Mouse (Mus musculus) neural tube, embryonic 13.5 days (tissue): ENCODE results near the gene Rcan3. TPM values are rescaled to one million over a fixed set of nuclear protein-coding genes. Genes with fewer than 3 reads are reported as not detected.
A peak's percentile ranks its signal among the peaks of the same experiment; 100 is the strongest.

Source experiments
- ATAC-seq: fragments of 200-750 bp; cut with Nextera tagmentation; 2 replicates; pipeline ENCODE4 v1.8.0; 2017; ENCODE audit warnings: low read depth, mild to moderate bottlenecking, moderate TSS enrichment, moderate library complexity
- H3K27ac ChIP-seq: fragments of 300-500 bp; sonication (generic); replicated peaks from 2 replicates; pipeline ENCODE4 v1.5.1; 2015; ENCODE audit warnings: moderate library complexity, mild to moderate bottlenecking, inconsistent platforms
- H3K27me3 ChIP-seq: fragments of 300-500 bp; sonication (generic); 2 replicates; pipeline ENCODE4 v1.6.1; 2015; ENCODE audit warnings: mild to moderate bottlenecking, inconsistent platforms
- H3K36me3 ChIP-seq: fragments of 300-500 bp; sonication (generic); 2 replicates; pipeline ENCODE4 v1.6.1; 2015; ENCODE audit warnings: mild to moderate bottlenecking, inconsistent platforms
- H3K4me1 ChIP-seq: fragments of 300-500 bp; sonication (generic); replicated peaks from 2 replicates; pipeline ENCODE4 v1.6.1; 2015; ENCODE audit warnings: inconsistent platforms
- H3K4me2 ChIP-seq: fragments of 300-500 bp; sonication (generic); 2 replicates; pipeline ENCODE4 v1.6.1; 2015; ENCODE audit warnings: inconsistent platforms, mild to moderate bottlenecking, moderate library complexity
- H3K4me3 ChIP-seq: fragments of 300-500 bp; sonication (generic); 2 replicates; pipeline ENCODE4 v1.5.1; 2015; ENCODE audit warnings: mild to moderate bottlenecking, inconsistent platforms
- H3K9ac ChIP-seq: fragments of 300-500 bp; sonication (generic); 2 replicates; pipeline ENCODE4 v1.6.1; 2015; ENCODE audit warnings: moderate library complexity, mild to moderate bottlenecking, inconsistent platforms
- H3K9me3 ChIP-seq: fragments of 300-500 bp; sonication (generic); 2 replicates; pipeline ENCODE4 v1.6.1; 2016; ENCODE audit warnings: inconsistent platforms
- WGBS: fragments of 180-500 bp; shearing (Covaris S2); methylation state at CpG from one replicate; pipeline ENCODE4 v1.1.7; 2015; 5-methylcytosine and 5-hydroxymethylcytosine counted together
- polyA plus RNA-seq: library from polyadenylated mRNA; unstranded; fragments of >200 nt; fragmentation: Nextera tagmentation; extraction: Ambion mirVana; gene quantifications from 2 replicates; pipeline ENCODE4 v1.2.1, GENCODE M21; 2015

Rcan3 gene
- polyA plus RNA-seq, 1 experiment from 2014 or later, result 29.2 TPM

GRCm38 (mm10) chr4:135434395-135434789 is 739 bp upstream of the Rcan3 start:
- WGBS, result 21% methylated on average over 11 of the region's 11 CpGs
- peak overlapping the region; percentile 78 for H3K27ac ChIP-seq

DNA sequence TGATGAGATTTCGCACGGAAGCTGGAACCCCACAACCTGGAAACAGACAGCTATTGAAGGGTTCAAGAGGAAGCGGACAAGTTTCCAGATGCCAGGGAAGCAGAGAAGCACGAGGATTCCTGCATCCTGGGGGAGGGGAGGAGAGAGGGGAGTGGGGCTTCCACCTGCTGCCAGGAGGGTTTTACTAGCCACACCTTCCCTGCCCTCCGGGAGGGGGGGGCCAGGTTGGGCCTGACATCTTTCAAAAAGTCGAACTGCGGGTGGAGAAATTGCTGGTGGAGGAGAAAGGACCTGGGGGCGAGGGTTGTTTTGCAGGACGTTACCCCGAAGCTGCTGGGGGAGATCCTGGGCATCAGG is 589 bp downstream of the Rcan3 start:
- Histone ChIP-seq H3K27ac (peak overlapping the region; percentile 62; the same call in 1 of the 2 replicates), H3K4me3 (peak overlapping the region; percentile 76), H3K9ac (peak overlapping the region; percentile 92), H3K36me3 (no peaks in the 10 kb centered on the region), H3K9me3 (no peaks in the 10 kb centered on the region), H3K4me2 (peak overlapping the region; percentile 77), H3K4me1 (peaks cover 21% of the 10 kb centered on the region), H3K27me3 (no peaks in the 10 kb centered on the region; the same call in 1 of the 2 replicates)
- WGBS, result 6% methylated on average over 10 of the region's 10 CpGs
- peak; percentile 25; the same call in 1 of the 2 replicates for ATAC-seq

More at GRCm38 (mm10) chr4:135434395-135434789, 739 bp upstream of the Rcan3 start:
- no peaks in the 10 kb centered on the region; the same call in 1 of the 2 replicates for H3K27me3 ChIP-seq
- peak overlapping the region; percentile 92 for H3K9ac ChIP-seq
- H3K9me3 ChIP-seq, result no peaks in the 10 kb centered on the region
- ATAC-seq, result peak; percentile 15
- H3K4me1 ChIP-seq, result peaks cover 24% of the 10 kb centered on the region
- peak overlapping the region; percentile 76 for H3K4me3 ChIP-seq
- peak overlapping the region; percentile 77 for H3K4me2 ChIP-seq
- no peaks in the 10 kb centered on the region for H3K36me3 ChIP-seq

DNA sequence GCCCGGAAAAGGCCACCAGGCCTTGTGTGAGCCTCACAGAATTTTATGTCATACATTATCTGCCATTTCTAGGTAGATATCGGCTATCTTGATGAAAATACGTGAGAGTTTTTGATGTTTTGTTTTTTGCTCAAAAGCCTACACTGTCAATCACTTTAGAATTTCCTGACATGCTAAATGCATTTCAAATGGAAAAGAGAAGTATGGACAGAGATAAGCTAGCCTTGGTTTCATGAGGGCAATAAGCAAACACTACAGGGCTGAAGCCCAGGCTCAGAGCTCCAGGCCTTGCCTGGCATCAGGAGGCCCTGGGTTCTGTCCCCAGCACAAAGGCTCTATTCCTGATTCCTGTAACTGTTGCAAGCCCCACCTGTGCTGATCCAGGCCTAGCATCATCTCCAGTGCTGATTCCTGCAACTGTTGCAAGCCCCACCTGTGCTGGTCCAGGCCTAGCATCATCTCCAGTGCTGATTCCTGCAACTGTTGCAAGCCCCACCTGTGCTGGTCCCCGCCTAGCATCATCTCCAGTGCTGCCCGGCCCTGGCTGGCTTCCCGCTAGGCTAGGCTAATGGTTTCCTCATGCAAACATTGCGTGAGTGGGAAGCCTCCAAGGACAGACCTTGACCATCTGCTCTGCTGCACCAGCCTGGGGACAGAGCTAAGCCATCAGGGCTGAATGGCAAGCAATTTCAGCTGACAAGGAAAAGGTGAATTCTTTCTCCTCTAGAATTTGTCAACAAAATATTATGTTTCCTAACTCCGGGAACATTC is 3.5 kb downstream of the Rcan3 start:
- Histone ChIP-seq H3K27me3 (no peaks in the 10 kb centered on the region; the same call in 1 of the 2 replicates), H3K9me3 (no peaks in the 10 kb centered on the region), H3K9ac (no peak overlapping the region), H3K4me3 (no peak overlapping the region), H3K4me1 (peaks cover 21% of the 10 kb centered on the region), H3K4me2 (no peak overlapping the region), H3K36me3 (no peaks in the 10 kb centered on the region), H3K27ac (no peak overlapping the region)
- no peak for ATAC-seq
- WGBS, result 86% methylated on average over 8 of the region's 8 CpGs

- no peak overlapping the region for H3K27ac ChIP-seq
- no peak overlapping the region for H3K4me3 ChIP-seq
- no peaks in the 10 kb centered on the region; the same call in 1 of the 2 replicates for H3K27me3 ChIP-seq
- 92% methylated on average over 4 of the region's 4 CpGs for WGBS
- no peak for ATAC-seq
- peaks cover 15% of the 10 kb centered on the region for H3K4me1 ChIP-seq
- H3K36me3 ChIP-seq, result no peaks in the 10 kb centered on the region
- no peak overlapping the region for H3K4me2 ChIP-seq
- no peaks in the 10 kb centered on the region for H3K9me3 ChIP-seq
- no peak overlapping the region for H3K9ac ChIP-seq
Measured at GRCm38 (mm10) chr4:135429383-135429782, 4.3 kb downstream of the Rcan3 start.

- no peak for ATAC-seq
- WGBS, result 94% methylated on average over 7 of the region's 7 CpGs
- no peaks in the 10 kb centered on the region for H3K27me3 ChIP-seq
- no peak overlapping the region for H3K27ac ChIP-seq
- H3K4me2 ChIP-seq, result no peak overlapping the region
- H3K4me1 ChIP-seq, result no peaks in the 10 kb centered on the region
- peaks cover 25% of the 10 kb centered on the region for H3K36me3 ChIP-seq
- H3K9ac ChIP-seq, result no peak overlapping the region
- H3K4me3 ChIP-seq, result no peak overlapping the region
- H3K9me3 ChIP-seq, result no peaks in the 10 kb centered on the region
Measured at GRCm38 (mm10) chr4:135426587-135426986, 7.1 kb downstream of the Rcan3 start.

- no peak for ATAC-seq
- 88% methylated on average over 9 of the region's 9 CpGs for WGBS
- Histone ChIP-seq H3K4me2 (no peak overlapping the region), H3K4me3 (no peak overlapping the region), H3K9me3 (no peaks in the 10 kb centered on the region), H3K9ac (no peak overlapping the region), H3K27me3 (no peaks in the 10 kb centered on the region), H3K36me3 (peaks cover 29% of the 10 kb centered on the region), H3K4me1 (no peaks in the 10 kb centered on the region), H3K27ac (no peak overlapping the region)
Measured at GRCm38 (mm10) chr4:135425625-135426024, 8.0 kb downstream of the Rcan3 start.

GRCm38 (mm10) chr4:135420961-135421360 is 12.7 kb downstream of the Rcan3 start:
- ATAC-seq, result no peak
- 89% methylated on average over 13 of the region's 13 CpGs for WGBS
- H3K4me3 ChIP-seq, result no peak overlapping the region

GRCm38 (mm10) chr4:135420416-135420815 is 13.2 kb downstream of the Rcan3 start:
- H3K27me3 ChIP-seq, result no peaks in the 10 kb centered on the region
- H3K27ac ChIP-seq, result no peak overlapping the region
- H3K9me3 ChIP-seq, result no peaks in the 10 kb centered on the region
- 84% methylated on average over 11 of the region's 11 CpGs for WGBS
- no peaks in the 10 kb centered on the region for H3K4me1 ChIP-seq
- H3K36me3 ChIP-seq, result peaks cover 78% of the 10 kb centered on the region
- ATAC-seq, result no peak
- H3K4me2 ChIP-seq, result no peak overlapping the region
- H3K4me3 ChIP-seq, result no peak overlapping the region
- H3K9ac ChIP-seq, result no peak overlapping the region

More at GRCm38 (mm10) chr4:135420961-135421360, 12.7 kb downstream of the Rcan3 start:
- Histone ChIP-seq H3K4me2 (no peak overlapping the region), H3K36me3 (peaks cover 74% of the 10 kb centered on the region), H3K4me1 (no peaks in the 10 kb centered on the region), H3K9ac (no peak overlapping the region), H3K27me3 (no peaks in the 10 kb centered on the region), H3K9me3 (no peaks in the 10 kb centered on the region), H3K27ac (no peak overlapping the region)

- Histone ChIP-seq H3K27ac (no peak overlapping the region), H3K4me1 (no peaks in the 10 kb centered on the region), H3K27me3 (no peaks in the 10 kb centered on the region), H3K4me2 (no peak overlapping the region), H3K4me3 (no peak overlapping the region), H3K9me3 (no peaks in the 10 kb centered on the region), H3K9ac (no peak overlapping the region), H3K36me3 (peaks cover 82% of the 10 kb centered on the region)
- 84% methylated on average over 21 of the region's 21 CpGs for WGBS
- ATAC-seq, result no peak
Measured at GRCm38 (mm10) chr4:135419996-135420395, 13.7 kb downstream of the Rcan3 start.

- Histone ChIP-seq H3K27me3 (no peaks in the 10 kb centered on the region), H3K4me2 (no peak overlapping the region), H3K4me3 (no peak overlapping the region), H3K4me1 (no peaks in the 10 kb centered on the region), H3K36me3 (peaks cover 68% of the 10 kb centered on the region), H3K27ac (no peak overlapping the region), H3K9ac (no peak overlapping the region), H3K9me3 (no peaks in the 10 kb centered on the region)
- 93% methylated on average over 21 of the region's 21 CpGs for WGBS
- no peak for ATAC-seq
Measured at GRCm38 (mm10) chr4:135416367-135416766, 17.3 kb downstream of the Rcan3 start.

DNA sequence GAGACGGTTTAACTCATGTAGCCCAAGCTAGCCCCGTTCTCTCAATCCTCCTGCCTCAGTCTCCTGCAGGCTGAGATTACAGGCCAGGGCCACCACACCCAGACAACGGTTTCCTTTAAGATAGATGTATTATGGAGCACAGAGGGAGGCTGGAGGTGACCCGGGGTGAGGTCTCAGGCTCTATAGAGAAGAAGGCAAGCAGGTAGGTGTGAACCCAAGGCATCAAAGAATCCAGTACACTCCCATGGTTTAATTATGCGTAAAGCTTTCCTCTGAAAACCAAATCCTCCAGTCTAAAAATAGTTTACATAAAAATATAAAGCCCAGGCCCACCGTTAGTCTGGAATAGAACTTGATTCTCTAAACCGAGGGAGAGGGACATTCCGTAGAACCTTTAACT is 20.2 kb downstream of the Rcan3 start:
- 84% methylated on average over 8 of the region's 8 CpGs for whole genome bisulfite sequencing

GRCm38 (mm10) chr4:135411633-135412032 is 22.0 kb downstream of the Rcan3 start:
- no peak overlapping the region for H3K4me3 ChIP-seq
- H3K4me2 ChIP-seq, result no peak overlapping the region
- peaks cover 32% of the 10 kb centered on the region for H3K36me3 ChIP-seq
- H3K27ac ChIP-seq, result no peak overlapping the region
- H3K4me1 ChIP-seq, result no peaks in the 10 kb centered on the region
- no peak for ATAC-seq
- H3K27me3 ChIP-seq, result no peaks in the 10 kb centered on the region
- 39% methylated on average over 4 of the region's 4 CpGs for whole genome bisulfite sequencing
- H3K9me3 ChIP-seq, result 0 out of 2 replicates have a peak, but pooled peaks cover 5% of the 10 kb centered on the region
- no peak overlapping the region for H3K9ac ChIP-seq

More for the DNA sequence above, 20.2 kb downstream of the Rcan3 start:
- ATAC-seq, result no peak
- 0 out of 2 replicates have a peak, but pooled peaks cover 5% of the 10 kb centered on the region for H3K9me3 ChIP-seq
- H3K4me1 ChIP-seq, result no peaks in the 10 kb centered on the region
- no peaks in the 10 kb centered on the region for H3K27me3 ChIP-seq
- no peak overlapping the region for H3K4me2 ChIP-seq
- peaks cover 51% of the 10 kb centered on the region for H3K36me3 ChIP-seq
- H3K9ac ChIP-seq, result no peak overlapping the region
- no peak overlapping the region for H3K4me3 ChIP-seq
- H3K27ac ChIP-seq, result no peak overlapping the region
